Mouse (Mus musculus) erythroblast, adult 5-6 weeks (primary cell): ENCODE results near the gene Gper1. TPM values are rescaled to one million over a fixed set of nuclear protein-coding genes. Genes with fewer than 3 reads are reported as not detected.

ENCODE experiments used
- total RNA-seq, 2 experiments: library from RNA; stranded (forward) in 1 of 2; stranded (reverse) in 1 of 2; fragments of 150-400 nt in 1 of 2; fragments of 200-764, 138-1000 nt in 1 of 2; gene quantifications; 2 replicates each; pipeline versions ENCODE4 v1.2.3 to v1.2.4; 2015 to 2017; ENCODE audit warnings: low replicate concordance in 2 of 2

Gper1 gene
- total RNA-seq, 2 experiments from 2014 or later, result not detected

Other genes with a start within 250 kb of the Gper1 start
- gene Sun1, start 222.5 kb upstream of the Gper1 start, total RNA-seq (2015; ENCODE audit: low replicate concordance), result 13.0 and 18.6 TPM in 2 replicates
- 22.7 and 41.7 TPM in 2 replicates for gene Sun1, start 222.5 kb upstream of the Gper1 start, total RNA-seq (2017; ENCODE audit: low replicate concordance)
- 14.4 and 15.5 TPM in 2 replicates for gene Get4, start 170.8 kb upstream of the Gper1 start, total RNA-seq (2015; ENCODE audit: low replicate concordance)
- gene Get4, start 170.8 kb upstream of the Gper1 start, total RNA-seq (2017; ENCODE audit: low replicate concordance), result 5.4 and 12.4 TPM in 2 replicates
- 8.3 and 11.9 TPM in 2 replicates for gene Adap1, start 97.5 kb upstream of the Gper1 start, total RNA-seq (2015; ENCODE audit: low replicate concordance)
- 5.4 and 9.1 TPM in 2 replicates for gene Adap1, start 97.5 kb upstream of the Gper1 start, total RNA-seq (2017; ENCODE audit: low replicate concordance)
- 4.2 and 6.5 TPM in 2 replicates for gene Cox19, start 71.7 kb upstream of the Gper1 start, total RNA-seq (2015; ENCODE audit: low replicate concordance)
- gene Cox19, start 71.7 kb upstream of the Gper1 start, total RNA-seq (2017; ENCODE audit: low replicate concordance), result 7.7 and 8.8 TPM in 2 replicates
- not detected in 2 replicates for gene Cyp2w1, start 70.5 kb upstream of the Gper1 start, total RNA-seq (2015; ENCODE audit: low replicate concordance)
- not detected in 2 replicates for gene Cyp2w1, start 70.5 kb upstream of the Gper1 start, total RNA-seq (2017; ENCODE audit: low replicate concordance)
- gene Gpr146, start 45.5 kb upstream of the Gper1 start, total RNA-seq (2015; ENCODE audit: low replicate concordance), result 27.3 and 37.2 TPM in 2 replicates
- 49.4 and 58.3 TPM in 2 replicates for gene Gpr146, start 45.5 kb upstream of the Gper1 start, total RNA-seq (2017; ENCODE audit: low replicate concordance)
- 1.9 and 2.1 TPM in 2 replicates for gene C130050O18Rik, start 17.9 kb upstream of the Gper1 start, total RNA-seq (2015; ENCODE audit: low replicate concordance)
- gene C130050O18Rik, start 17.9 kb upstream of the Gper1 start, total RNA-seq (2017; ENCODE audit: low replicate concordance), result 2.9 and 4.3 TPM in 2 replicates
- gene 3110082I17Rik, start 37.4 kb downstream of the Gper1 start, total RNA-seq (2015; ENCODE audit: low replicate concordance), result 1.3 and 8.6 TPM in 2 replicates
- 2.8 and 4.0 TPM in 2 replicates for gene 3110082I17Rik, start 37.4 kb downstream of the Gper1 start, total RNA-seq (2017; ENCODE audit: low replicate concordance)
- 2.3 and 2.9 TPM in 2 replicates for gene Zfand2a, start 61.4 kb downstream of the Gper1 start, total RNA-seq (2015; ENCODE audit: low replicate concordance)
- gene Zfand2a, start 61.4 kb downstream of the Gper1 start, total RNA-seq (2017; ENCODE audit: low replicate concordance), result 3.4 and 5.4 TPM in 2 replicates
- gene Uncx, start 120.3 kb downstream of the Gper1 start, total RNA-seq (2015; ENCODE audit: low replicate concordance), result not detected in 2 replicates
- not detected in 2 replicates for gene Uncx, start 120.3 kb downstream of the Gper1 start, total RNA-seq (2017; ENCODE audit: low replicate concordance)